Mouse (Mus musculus) NIH3T3 (cell line): Measurements from ENCODE around the gene Bicra.

Experiments used
- DNase-seq: peaks from one replicate; pipeline ENCODE4 v3.0.0-alpha.2; 2012; ENCODE audit warnings: low read depth

Gene Bicra

GRCm38 (mm10) chr7:16014521-16015175 is 33.1 kb downstream of the Bicra start:
- peak; percentile 30 for DNase-seq

GRCm38 (mm10) chr7:16013722-16014275 is 33.9 kb downstream of the Bicra start:
- peak; percentile 49 for DNase-seq

- peak; percentile 37 for DNase-seq
Observed at GRCm38 (mm10) chr7:16012576-16013263, 35.0 kb downstream of the Bicra start.

- DNase-seq, result no peak
Observed at GRCm38 (mm10) chr7:16011418-16012085, 36.2 kb downstream of the Bicra start.

- DNase-seq, result no peak
Observed at GRCm38 (mm10) chr7:16010649-16011048, 37.1 kb downstream of the Bicra start.

- DNase-seq, result peak; percentile 50
Observed at GRCm38 (mm10) chr7:16009636-16010035, 38.1 kb downstream of the Bicra start.

- DNase-seq, result no peak
Observed at GRCm38 (mm10) chr7:16005020-16005419, 42.7 kb downstream of the Bicra start.

GRCm38 (mm10) chr7:16004177-16004856 is 43.4 kb downstream of the Bicra start:
- DNase-seq, result no peak

- peak; percentile 51 for DNase-seq
Observed at GRCm38 (mm10) chr7:16003032-16003431, 44.7 kb downstream of the Bicra start.

- DNase-seq, result peak; percentile 95
Observed at GRCm38 (mm10) chr7:16002171-16002570, 45.5 kb downstream of the Bicra start.

GRCm38 (mm10) chr7:16001691-16002090 is 46.0 kb downstream of the Bicra start:
- DNase-seq, result no peak

- DNase-seq, result no peak
Observed at GRCm38 (mm10) chr7:15993789-15994188, 53.9 kb downstream of the Bicra start.

GRCm38 (mm10) chr7:15993152-15993551 is 54.6 kb downstream of the Bicra start:
- DNase-seq, result no peak

GRCm38 (mm10) chr7:15991764-15992163 is 56.0 kb downstream of the Bicra start:
- no peak for DNase-seq

GRCm38 (mm10) chr7:15987661-15988356 is 59.9 kb downstream of the Bicra start:
- DNase-seq, result no peak

GRCm38 (mm10) chr7:15982729-15983407 is 64.9 kb downstream of the Bicra start:
- peak; percentile 87 for DNase-seq

GRCm38 (mm10) chr7:15981538-15981937 is 66.2 kb downstream of the Bicra start:
- no peak for DNase-seq

GRCm38 (mm10) chr7:15980246-15980645 is 67.5 kb downstream of the Bicra start:
- no peak for DNase-seq

- peak; percentile 74 for DNase-seq
Observed at GRCm38 (mm10) chr7:15975904-15976303, 71.8 kb downstream of the Bicra start.

GRCm38 (mm10) chr7:15975451-15975850 is 72.3 kb downstream of the Bicra start:
- no peak for DNase-seq

- peak; percentile 87 for DNase-seq
Observed at GRCm38 (mm10) chr7:15974712-15975111, 73.0 kb downstream of the Bicra start.
